Mouse (Mus musculus): ENCODE results near the gene Lbx2. TPM values are rescaled to one million over a fixed set of nuclear protein-coding genes. Genes with fewer than 3 reads are reported as not detected.
A peak's percentile ranks its signal among the peaks of the same experiment; 100 is the strongest.

Gene Lbx2
- polyA plus RNA-seq, 1 experiment from 2014 or later: 0.45 TPM

DNA sequence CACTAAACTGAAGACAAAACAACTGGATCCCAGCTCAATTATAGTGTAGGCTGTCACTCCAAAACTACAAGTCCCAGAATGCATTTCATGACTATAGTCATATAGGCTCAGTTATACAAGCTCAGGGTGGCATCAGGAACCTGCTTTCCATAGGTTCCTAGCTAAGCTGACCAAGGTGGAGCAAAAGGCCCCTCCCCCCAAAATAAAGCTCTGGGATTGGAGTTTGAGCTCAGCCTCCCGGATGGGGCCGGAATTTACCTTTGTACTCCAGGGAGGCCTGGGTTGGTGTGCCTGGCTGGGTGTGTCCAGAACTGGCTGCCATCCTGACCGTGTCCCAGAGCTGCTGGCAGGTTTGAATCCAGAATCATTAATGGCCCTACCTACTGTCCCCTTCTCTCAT is 28.4 kb upstream of the Lbx2 start, which contains the start of gene Dqx1:
Dqx1 (plus strand) TSS at position 55 of the 400 bp plus-strand sequence.
- 50% methylated on average over 3 of the region's 3 CpGs for WGBS
- H3K4me3 ChIP-seq: no peak within 1 kb of the TSS
- H3K4me1 ChIP-seq: peaks cover 35% of the 10 kb centered on the region
- peaks cover 38% of the 10 kb centered on the region for H3K27me3 ChIP-seq (replicated peaks; ENCODE audit: low read depth, poor library complexity, severe bottlenecking)
- DNase-seq (ENCODE audit: low spot score): no peak
- peaks cover 28% of the 10 kb centered on the region for H3K36me3 ChIP-seq (replicated peaks)
- H3K27ac ChIP-seq (replicated peaks): no peak within 1 kb of the TSS
- H3K9me3 ChIP-seq: no peaks in the 10 kb centered on the region

DNA sequence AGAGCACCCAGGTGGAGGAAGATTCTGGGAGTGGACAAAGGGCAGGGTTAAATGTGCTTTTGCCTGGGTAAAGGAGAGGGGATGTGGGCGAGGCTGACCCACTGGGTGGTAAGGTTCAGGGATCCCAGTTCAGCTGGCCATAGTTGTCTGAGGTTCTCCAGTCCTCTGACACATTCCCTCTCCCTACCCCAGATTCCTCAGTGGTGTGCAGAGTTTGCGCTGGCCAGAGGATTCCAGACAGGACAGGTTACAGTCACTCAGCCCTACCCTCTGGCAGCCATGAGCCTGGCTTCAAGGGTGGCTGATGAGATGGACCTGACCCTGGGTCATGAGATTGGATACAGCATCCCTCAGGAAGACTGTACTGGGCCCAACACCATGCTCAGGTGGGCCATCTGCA is 27.4 kb upstream of the Lbx2 start:
- H3K36me3 ChIP-seq (replicated peaks): peaks cover 28% of the 10 kb centered on the region
- WGBS: 84% methylated on average over 2 of the region's 2 CpGs
- H3K4me3 ChIP-seq: no peak overlapping the region
- H3K27me3 ChIP-seq (replicated peaks; ENCODE audit: low read depth, poor library complexity, severe bottlenecking): peaks cover 48% of the 10 kb centered on the region
- H3K4me1 ChIP-seq: peaks cover 25% of the 10 kb centered on the region
- DNase-seq (ENCODE audit: low spot score): no peak
- H3K27ac ChIP-seq (replicated peaks): no peak overlapping the region
- H3K9me3 ChIP-seq: no peaks in the 10 kb centered on the region

DNA sequence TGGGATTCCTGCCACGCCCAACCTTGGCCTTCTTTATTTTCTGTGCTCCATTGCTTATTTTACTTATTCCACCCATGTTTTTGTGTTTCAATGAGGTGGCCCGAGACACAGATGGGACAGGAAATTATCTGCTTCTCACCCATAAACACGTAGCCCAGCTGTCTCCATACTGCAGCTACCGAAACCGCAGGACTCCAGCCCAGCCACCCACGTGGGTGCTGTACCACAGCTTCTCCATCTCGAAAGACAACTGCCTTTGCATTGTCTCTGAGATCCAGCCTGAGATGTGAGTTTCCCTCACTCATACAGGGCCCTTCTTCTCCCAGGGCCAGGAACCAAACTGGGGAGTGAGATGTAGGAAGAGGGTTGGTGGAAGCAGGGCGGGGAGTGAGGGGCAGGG is 20.2 kb upstream of the Lbx2 start:
- H3K4me1 ChIP-seq: peaks cover 38% of the 10 kb centered on the region
- no peaks in the 10 kb centered on the region for H3K9me3 ChIP-seq
- peaks cover 100% of the 10 kb centered on the region for H3K27me3 ChIP-seq (replicated peaks; ENCODE audit: low read depth, poor library complexity, severe bottlenecking)
- DNase-seq (ENCODE audit: low spot score): no peak
- WGBS: 37% methylated on average over 8 of the region's 8 CpGs
- H3K27ac ChIP-seq (replicated peaks): no peak overlapping the region
- H3K36me3 ChIP-seq (replicated peaks): no peaks in the 10 kb centered on the region
- H3K4me3 ChIP-seq: no peak overlapping the region

DNA sequence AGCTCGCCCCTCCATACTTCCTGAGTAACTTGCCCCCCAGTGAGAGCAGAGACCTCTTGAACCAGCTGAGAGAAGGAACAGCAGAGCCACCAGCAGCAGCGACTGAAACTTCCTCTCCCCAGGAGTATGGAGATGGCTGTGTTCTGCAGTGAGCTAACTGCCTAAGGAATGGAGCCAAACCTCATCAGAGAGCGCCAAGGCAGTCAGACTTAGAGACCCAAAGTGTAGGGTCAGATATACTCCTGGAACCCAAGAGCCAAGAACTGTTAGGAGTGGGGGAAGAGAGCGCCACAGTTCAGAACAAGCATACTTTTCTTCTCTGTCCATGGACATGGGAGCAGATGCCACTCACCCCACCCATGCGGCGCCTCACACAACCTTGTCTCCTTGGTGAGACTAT is 19.7 kb upstream of the Lbx2 start:
- no peak overlapping the region for H3K27ac ChIP-seq (replicated peaks)
- DNase-seq (ENCODE audit: low spot score): no peak
- peaks cover 100% of the 10 kb centered on the region for H3K27me3 ChIP-seq (replicated peaks; ENCODE audit: low read depth, poor library complexity, severe bottlenecking)
- H3K4me1 ChIP-seq: peaks cover 42% of the 10 kb centered on the region
- no peaks in the 10 kb centered on the region for H3K36me3 ChIP-seq (replicated peaks)
- H3K4me3 ChIP-seq: no peak overlapping the region
- no peaks in the 10 kb centered on the region for H3K9me3 ChIP-seq
- WGBS: 28% methylated on average over 6 of the region's 6 CpGs

DNA sequence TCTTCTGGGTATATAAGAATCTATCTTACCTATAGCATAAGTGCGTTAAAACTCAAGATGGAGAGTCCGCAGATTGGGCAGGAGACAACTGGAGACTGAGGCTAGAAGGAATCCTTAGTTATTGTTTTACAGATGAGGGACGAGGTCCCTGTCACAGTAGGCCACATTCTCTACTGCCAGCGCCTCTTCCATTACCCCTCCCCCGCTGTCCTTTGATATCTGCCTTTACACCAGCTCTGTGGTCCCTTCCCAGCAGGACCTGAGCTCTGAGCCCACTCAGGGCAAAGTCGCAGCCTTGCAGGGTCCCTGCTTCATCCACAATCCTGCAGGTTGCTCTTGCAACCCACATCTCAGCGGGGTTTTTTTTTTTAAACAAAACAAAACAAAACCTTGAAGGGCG is 17.9 kb upstream of the Lbx2 start:
- no peak for DNase-seq (ENCODE audit: low spot score)
- peak overlapping the region; percentile 51 for H3K4me3 ChIP-seq
- H3K36me3 ChIP-seq (replicated peaks): no peaks in the 10 kb centered on the region
- H3K27me3 ChIP-seq (replicated peaks; ENCODE audit: low read depth, poor library complexity, severe bottlenecking): peaks cover 100% of the 10 kb centered on the region
- 2% methylated on average over 8 of the region's 8 CpGs for WGBS
- H3K27ac ChIP-seq (replicated peaks): no peak overlapping the region
- H3K9me3 ChIP-seq: no peaks in the 10 kb centered on the region
- peaks cover 47% of the 10 kb centered on the region for H3K4me1 ChIP-seq

DNA sequence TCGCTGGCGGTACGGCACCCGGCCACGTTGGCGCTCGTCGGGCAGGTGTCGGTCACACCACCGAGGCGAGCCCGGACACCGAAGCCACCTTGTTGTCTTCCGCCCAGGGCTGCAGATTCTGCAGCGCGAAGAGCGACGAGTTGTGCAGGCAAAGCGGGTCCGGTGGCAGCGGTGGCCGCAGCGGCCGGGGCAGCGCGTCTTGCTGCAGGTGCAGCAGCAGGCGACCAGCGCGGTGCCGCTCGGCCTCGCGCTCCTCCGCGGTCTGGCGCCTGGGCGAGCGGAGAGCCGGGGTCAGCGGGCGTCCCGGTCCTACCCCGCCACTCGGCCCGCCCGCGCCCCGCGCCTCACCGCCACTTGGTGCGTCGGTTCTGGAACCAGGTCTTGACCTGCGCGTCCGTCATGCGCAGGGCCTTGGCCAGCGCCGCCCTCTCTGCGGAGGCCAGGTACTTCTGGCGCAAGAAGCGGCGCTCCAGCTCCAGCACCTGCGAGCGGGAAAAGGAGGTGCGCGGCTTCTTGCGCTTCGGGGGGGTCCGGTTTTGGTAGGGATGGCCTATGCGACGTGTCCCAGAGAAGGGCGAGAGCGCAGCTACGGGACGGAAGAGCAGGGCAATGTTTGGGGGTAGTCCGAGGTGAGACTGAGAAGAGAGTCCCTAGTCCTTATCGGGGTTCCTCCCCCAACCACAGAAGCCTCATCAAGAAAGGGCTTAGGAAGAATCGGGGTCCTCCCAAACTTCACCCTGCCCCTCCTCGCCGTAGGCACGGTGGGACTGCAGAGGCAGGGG is 17.3 kb upstream of the Lbx2 start:
- peak; percentile 67 for DNase-seq (ENCODE audit: low spot score)
- 0 out of 2 replicates have a peak overlapping the region, but pooled peaks have one; percentile 14 for H3K27ac ChIP-seq (replicated peaks)
- under 1% methylated on average over 81 of the region's 81 CpGs for WGBS
- peaks cover 100% of the 10 kb centered on the region for H3K27me3 ChIP-seq (replicated peaks; ENCODE audit: low read depth, poor library complexity, severe bottlenecking)
- H3K4me3 ChIP-seq: peak overlapping the region; percentile 51
- no peaks in the 10 kb centered on the region for H3K36me3 ChIP-seq (replicated peaks)
- peaks cover 47% of the 10 kb centered on the region for H3K4me1 ChIP-seq
- H3K9me3 ChIP-seq: no peaks in the 10 kb centered on the region

DNA sequence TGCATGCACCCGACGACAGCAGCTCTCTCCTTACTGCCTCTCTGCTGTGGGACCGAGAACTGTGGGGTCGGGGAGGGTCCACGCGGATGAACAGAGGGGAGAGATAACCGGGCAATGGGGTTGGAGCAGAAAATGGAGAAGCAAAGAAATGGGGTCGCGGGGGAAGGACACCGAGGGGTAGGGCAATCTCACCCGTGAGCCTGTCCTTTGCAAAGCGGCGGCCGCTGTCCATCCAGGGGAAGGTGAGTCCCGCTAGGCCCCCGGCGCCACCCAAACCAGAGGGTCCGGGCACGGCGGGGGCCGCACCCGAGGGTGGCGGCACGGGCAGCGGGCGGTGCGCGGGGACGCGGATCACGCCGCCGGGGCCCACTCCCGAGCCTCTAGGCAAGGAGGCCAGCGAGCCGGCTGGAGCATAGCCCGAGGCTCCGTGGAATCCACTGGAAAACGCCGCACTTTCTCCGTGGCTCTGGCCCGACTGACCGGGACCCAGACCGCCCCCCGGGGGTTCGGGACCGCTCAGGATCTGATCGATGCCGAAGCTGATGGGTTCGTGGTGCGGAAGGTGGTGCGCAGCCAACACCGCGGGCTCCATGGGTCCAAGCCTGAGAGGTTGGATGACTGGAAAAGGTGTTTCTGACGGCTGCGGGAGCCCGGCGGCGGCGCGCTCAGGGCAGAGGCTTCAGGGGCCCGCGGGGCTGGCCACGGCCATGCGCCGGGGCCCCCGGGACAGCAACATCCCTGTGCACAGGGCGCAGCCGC is 16.5 kb upstream of the Lbx2 start:
- no peaks in the 10 kb centered on the region for H3K36me3 ChIP-seq (replicated peaks)
- no peaks in the 10 kb centered on the region for H3K9me3 ChIP-seq
- peak overlapping the region; percentile 51 for H3K4me3 ChIP-seq
- DNase-seq (ENCODE audit: low spot score): peak; percentile 72
- H3K4me1 ChIP-seq: peaks cover 43% of the 10 kb centered on the region
- H3K27me3 ChIP-seq (replicated peaks; ENCODE audit: low read depth, poor library complexity, severe bottlenecking): peaks cover 100% of the 10 kb centered on the region
- H3K27ac ChIP-seq (replicated peaks): peak overlapping the region; percentile 24; the same call in 1 of the 2 replicates
- WGBS: 1% methylated on average over 69 of the region's 69 CpGs

DNA sequence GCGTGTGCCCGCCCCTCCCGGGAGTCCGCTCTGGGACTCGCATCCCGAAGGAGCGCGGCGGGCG is 16.1 kb upstream of the Lbx2 start, which contains the start of gene Tlx2:
Tlx2 (minus strand) TSS at position 47 of the 64 bp plus-strand sequence.
- H3K27me3 ChIP-seq (replicated peaks; ENCODE audit: low read depth, poor library complexity, severe bottlenecking): peaks cover 100% of the 10 kb centered on the region
- 0% methylated on average over 10 of the region's 10 CpGs for WGBS
- no peaks in the 10 kb centered on the region for H3K36me3 ChIP-seq (replicated peaks)
- no peak for DNase-seq (ENCODE audit: low spot score)
- peak within 1 kb of the TSS; percentile 51 for H3K4me3 ChIP-seq
- H3K27ac ChIP-seq (replicated peaks): peak within 1 kb of the TSS; percentile 24; the same call in 1 of the 2 replicates
- peaks cover 43% of the 10 kb centered on the region for H3K4me1 ChIP-seq
- H3K9me3 ChIP-seq: no peaks in the 10 kb centered on the region

DNA sequence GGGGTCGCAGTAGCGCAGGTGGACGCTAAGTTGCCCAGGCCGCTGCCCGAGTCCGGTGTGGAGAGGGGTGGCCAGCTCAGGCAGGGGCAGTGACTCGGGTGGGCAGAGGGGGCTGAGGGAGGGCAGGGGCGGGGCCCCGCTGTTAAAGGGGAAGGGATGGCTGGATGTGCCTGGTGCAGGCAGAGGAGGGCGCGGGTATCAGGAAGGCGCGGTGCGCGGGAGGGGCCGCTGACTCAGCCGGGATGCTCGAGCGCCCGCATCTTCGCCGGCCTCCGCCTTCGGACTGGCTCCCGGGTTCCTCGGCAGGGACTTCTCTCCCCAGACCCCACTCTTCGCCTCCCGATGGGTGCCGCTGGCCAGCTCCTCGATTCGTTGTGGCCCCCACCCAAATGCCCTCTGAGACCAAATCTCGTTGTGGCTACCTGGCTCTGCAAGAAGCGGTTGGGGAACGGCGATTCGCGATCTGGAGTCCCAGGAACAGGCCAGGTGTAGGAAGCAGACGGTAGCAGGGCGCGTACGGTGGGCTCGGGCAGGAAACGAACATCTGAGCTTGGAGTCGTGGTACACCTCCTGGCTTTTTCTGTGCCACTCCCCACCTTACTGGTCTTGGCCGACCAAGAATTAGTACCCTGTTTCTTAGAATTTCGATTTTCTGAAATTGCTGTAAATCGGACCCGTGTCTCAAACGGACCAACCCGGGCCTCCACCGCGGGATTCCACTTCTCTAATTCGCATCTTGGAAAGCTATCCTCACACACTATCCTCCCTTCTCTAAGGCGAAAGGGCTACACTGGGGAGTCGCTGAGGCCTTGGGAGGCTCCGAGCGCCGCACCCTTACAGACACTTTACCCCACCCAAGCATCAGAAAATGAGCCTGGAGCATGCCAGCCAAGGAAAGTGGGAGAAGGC is 15.6 kb upstream of the Lbx2 start:
- peak; percentile 77 for DNase-seq (ENCODE audit: low spot score)
- H3K27ac ChIP-seq (replicated peaks): peak overlapping the region; percentile 24; the same call in 1 of the 2 replicates
- WGBS: under 1% methylated on average over 52 of the region's 58 CpGs

DNA sequence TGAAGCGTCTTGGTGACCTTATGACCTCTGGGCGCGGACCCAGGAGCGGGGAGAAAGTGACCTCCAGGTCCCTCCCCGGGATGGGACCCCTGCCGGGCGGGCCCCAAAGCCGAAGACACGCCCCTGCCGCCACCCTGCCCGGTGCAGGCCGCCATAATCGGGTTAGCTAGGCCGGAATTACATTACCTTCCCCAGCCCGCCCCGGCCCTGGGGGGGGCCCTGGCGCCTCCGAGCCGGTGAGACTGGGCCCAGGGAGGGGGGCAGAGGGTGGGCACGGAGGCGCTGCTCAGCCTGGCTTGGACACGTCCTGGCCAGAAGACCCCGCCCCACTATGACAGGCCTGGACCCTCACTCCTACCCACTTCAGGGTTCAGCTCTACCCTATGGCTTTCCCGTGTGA is 14.9 kb upstream of the Lbx2 start:
- H3K4me3 ChIP-seq: peak overlapping the region; percentile 51
- H3K27me3 ChIP-seq (replicated peaks; ENCODE audit: low read depth, poor library complexity, severe bottlenecking): peaks cover 100% of the 10 kb centered on the region
- H3K9me3 ChIP-seq: no peaks in the 10 kb centered on the region
- H3K4me1 ChIP-seq: peaks cover 41% of the 10 kb centered on the region
- no peaks in the 10 kb centered on the region for H3K36me3 ChIP-seq (replicated peaks)
- DNase-seq (ENCODE audit: low spot score): peak; percentile 63
- no peak overlapping the region for H3K27ac ChIP-seq (replicated peaks)
- WGBS: under 1% methylated on average over 24 of the region's 24 CpGs

More for the DNA sequence above, 15.6 kb upstream of the Lbx2 start:
- no peaks in the 10 kb centered on the region for H3K9me3 ChIP-seq
- peak overlapping the region; percentile 51 for H3K4me3 ChIP-seq
- peaks cover 43% of the 10 kb centered on the region for H3K4me1 ChIP-seq
- no peaks in the 10 kb centered on the region for H3K36me3 ChIP-seq (replicated peaks)
- peaks cover 100% of the 10 kb centered on the region for H3K27me3 ChIP-seq (replicated peaks; ENCODE audit: low read depth, poor library complexity, severe bottlenecking)

DNA sequence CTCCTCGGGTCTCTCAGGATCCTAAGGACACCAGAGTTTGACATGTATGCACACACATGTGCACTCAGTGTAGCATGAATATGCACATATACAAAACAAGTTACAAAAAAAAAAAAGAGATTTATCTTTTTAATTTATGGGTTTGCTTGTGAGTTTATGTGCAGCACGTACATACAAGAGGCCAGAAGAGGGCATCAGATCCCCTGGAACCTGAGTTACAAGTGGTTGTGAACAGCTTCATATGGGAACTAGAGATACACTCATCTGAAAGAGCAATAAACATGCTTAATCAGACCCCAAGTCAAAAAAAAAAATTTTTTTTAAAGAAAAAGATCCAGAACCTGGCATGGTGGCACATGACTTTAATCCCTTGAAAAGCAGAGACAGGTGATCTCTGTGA is 11.2 kb upstream of the Lbx2 start:
- 20% methylated on average over 2 of the region's 2 CpGs for WGBS
- peaks cover 40% of the 10 kb centered on the region for H3K4me1 ChIP-seq
- H3K27me3 ChIP-seq (replicated peaks; ENCODE audit: low read depth, poor library complexity, severe bottlenecking): peaks cover 78% of the 10 kb centered on the region
- H3K36me3 ChIP-seq (replicated peaks): peaks cover 2% of the 10 kb centered on the region
- DNase-seq (ENCODE audit: low spot score): no peak
- H3K27ac ChIP-seq (replicated peaks): no peak overlapping the region
- no peak overlapping the region for H3K4me3 ChIP-seq
- H3K9me3 ChIP-seq: no peaks in the 10 kb centered on the region

DNA sequence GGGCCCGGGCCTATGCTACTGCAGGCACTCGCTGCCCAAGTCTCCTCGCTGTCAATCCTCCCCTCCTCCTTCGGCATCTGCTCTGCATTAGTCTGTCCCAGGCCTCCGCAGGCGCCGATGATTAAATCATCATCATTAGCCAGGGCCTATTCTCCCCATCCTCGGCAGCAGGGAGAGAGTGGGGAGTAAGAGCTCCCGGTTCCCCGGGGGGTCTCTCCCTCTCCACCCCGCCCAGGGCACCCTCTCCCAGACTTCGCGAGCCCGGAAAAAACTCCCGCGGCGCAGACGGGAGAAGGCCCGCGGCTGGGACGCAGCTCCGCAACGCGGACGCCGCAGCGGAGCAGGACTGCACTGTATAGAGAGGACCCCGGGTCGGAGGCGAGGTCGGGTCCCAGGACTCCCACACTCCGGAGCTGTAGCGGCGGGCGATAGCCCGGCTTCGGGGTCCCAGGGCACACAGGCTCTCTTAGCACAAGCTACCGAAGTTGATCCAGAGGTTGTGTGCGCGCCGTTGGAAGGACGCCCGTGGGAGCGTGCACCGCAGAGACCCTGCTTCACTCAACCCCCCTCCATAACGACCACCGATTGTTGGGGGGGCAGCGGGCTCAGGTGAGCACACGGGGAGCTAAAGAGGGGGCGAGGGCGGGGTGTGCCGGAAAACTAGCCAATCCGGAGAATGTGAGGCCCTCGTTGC is 8.4 kb upstream of the Lbx2 start, which contains the start of gene Pcgf1:
Pcgf1 (plus strand) TSS at position 240 of the 694 bp plus-strand sequence.
- peaks cover 71% of the 10 kb centered on the region for H3K27me3 ChIP-seq (replicated peaks; ENCODE audit: low read depth, poor library complexity, severe bottlenecking)
- under 1% methylated on average over 54 of the region's 54 CpGs for WGBS
- DNase-seq (ENCODE audit: low spot score): peak; percentile 81
- peak within 1 kb of the TSS; percentile 87 for H3K4me3 ChIP-seq
- H3K9me3 ChIP-seq: no peaks in the 10 kb centered on the region
- H3K36me3 ChIP-seq (replicated peaks): peaks cover 30% of the 10 kb centered on the region
- H3K27ac ChIP-seq (replicated peaks): peak within 1 kb of the TSS; percentile 95
- peaks cover 21% of the 10 kb centered on the region for H3K4me1 ChIP-seq

All from embryonic facial prominence, embryonic 10.5 days (tissue).